Mouse (Mus musculus) liver, postnatal 0 days (tissue): ENCODE measurements around the gene Traf3ip2. TPM values are rescaled to one million over a fixed set of nuclear protein-coding genes. Genes with fewer than 3 reads are reported as not detected.

Experiments used
- ATAC-seq: fragments of 200-750 bp; cut with Nextera tagmentation; 2 replicates; pipeline ENCODE4 v1.8.0; 2017; ENCODE audit warnings: mild to moderate bottlenecking, moderate library complexity
- DNase-seq: peaks from one replicate; pipeline ENCODE4 v3.0.0-alpha.2; 2016
- H3K27ac ChIP-seq: fragments of 300-500 bp; sonication (generic); 2 replicates; pipeline ENCODE4 v1.5.1; 2014; ENCODE audit warnings: antibody characterized with exemption, moderate library complexity, mild to moderate bottlenecking, low read depth
- H3K27me3 ChIP-seq: fragments of 300-500 bp; sonication (generic); 2 replicates; pipeline ENCODE4 v1.6.1; 2014; ENCODE audit warnings: low read length, control low read depth, mixed read lengths; ENCODE audit not compliant: insufficient read depth
- H3K36me3 ChIP-seq: fragments of 300-500 bp; sonication (generic); replicated peaks from 2 replicates; pipeline ENCODE4 v1.6.1; 2014; ENCODE audit warnings: mild to moderate bottlenecking, control low read depth, low read length, moderate library complexity, mixed read lengths; ENCODE audit not compliant: insufficient read depth
- H3K4me1 ChIP-seq: fragments of 300-500 bp; sonication (generic); 2 replicates; pipeline ENCODE4 v1.6.1; 2014; ENCODE audit warnings: antibody characterized with exemption, mild to moderate bottlenecking, control low read depth; ENCODE audit not compliant: insufficient read depth
- H3K4me2 ChIP-seq: fragments of 300-500 bp; sonication (generic); 2 replicates; pipeline ENCODE4 v1.6.1; 2014; ENCODE audit warnings: low read depth, mild to moderate bottlenecking, low read length, moderate library complexity, mixed read lengths
- H3K4me3 ChIP-seq: fragments of 300-500 bp; sonication (generic); 2 replicates; pipeline ENCODE4 v1.5.1; 2014; ENCODE audit warnings: low read depth, low read length
- H3K9ac ChIP-seq: fragments of 300-500 bp; sonication (generic); replicated peaks from 2 replicates; pipeline ENCODE4 v1.6.1; 2014; ENCODE audit warnings: mild to moderate bottlenecking, moderate library complexity
- H3K9me3 ChIP-seq: fragments of 300-500 bp; sonication (generic); 2 replicates; pipeline ENCODE4 v1.6.1; 2016; ENCODE audit warnings: mild to moderate bottlenecking, control low read depth, low read length, mixed read lengths
- CTCF ChIP-seq: sonication (generic); IDR thresholded peaks from 2 replicates; pipeline ENCODE4 v1.5.1; 2016; ENCODE audit warnings: antibody characterized with exemption, low read depth
- EP300 ChIP-seq: IDR thresholded peaks from 2 replicates; pipeline ENCODE4 v1.6.1; 2016; ENCODE audit warnings: antibody characterized with exemption, low read depth, mild to moderate bottlenecking
- WGBS: fragments of 180-500 bp; shearing (Covaris S2); extraction: QIAGEN DNeasy Blood & Tissue Kit; methylation state at CpG from one replicate; pipeline ENCODE4 v1.1.7; 2014; ENCODE audit not compliant: insufficient replicate concordance; 5-methylcytosine and 5-hydroxymethylcytosine counted together
- polyA plus RNA-seq: library from polyadenylated mRNA; unstranded; fragments of >200 nt; fragmentation: Nextera tagmentation; extraction: Ambion mirVana; gene quantifications from 2 replicates; pipeline ENCODE4 v1.2.1, GENCODE M21; 2015

The Traf3ip2 gene
- polyA plus RNA-seq, 1 experiment from 2014 or later = 2.3 TPM

GRCm38 (mm10) chr10:39597116-39597791, 15.5 kb upstream of the Traf3ip2 start:
- DNase-seq (no peak), ATAC-seq (no peak)
- H3K4me1 ChIP-seq = no peaks in the 10 kb centered on the region
- H3K9me3 ChIP-seq = peaks cover 11% of the 10 kb centered on the region
- no peak overlapping the region for H3K27ac ChIP-seq
- no peak overlapping the region for H3K9ac ChIP-seq
- 62% methylated on average over 9 of the region's 9 CpGs for WGBS
- H3K4me2 ChIP-seq = no peak overlapping the region
- H3K27me3 ChIP-seq = no peaks in the 10 kb centered on the region
- H3K4me3 ChIP-seq = no peak overlapping the region
- TF ChIP-seq EP300 = no peak
- no peak for TF ChIP-seq CTCF
- H3K36me3 ChIP-seq = no peaks in the 10 kb centered on the region

GRCm38 (mm10) chr10:39597792-39598183, 14.9 kb upstream of the Traf3ip2 start:
- peaks cover 11% of the 10 kb centered on the region for H3K9me3 ChIP-seq
- no peaks in the 10 kb centered on the region for H3K27me3 ChIP-seq
- no peaks in the 10 kb centered on the region for H3K4me1 ChIP-seq
- 63% methylated on average over 3 of the region's 3 CpGs for WGBS
- ATAC-seq (no peak), DNase-seq (no peak)
- H3K4me3 ChIP-seq = no peak overlapping the region
- H3K9ac ChIP-seq = no peak overlapping the region
- H3K36me3 ChIP-seq = no peaks in the 10 kb centered on the region
- H3K4me2 ChIP-seq = no peak overlapping the region
- TF ChIP-seq EP300 = no peak
- TF ChIP-seq CTCF = no peak
- no peak overlapping the region for H3K27ac ChIP-seq

- 81% methylated on average over 4 of the region's 4 CpGs for WGBS
- no peak overlapping the region for H3K27ac ChIP-seq
- no peaks in the 10 kb centered on the region for H3K36me3 ChIP-seq
- no peak overlapping the region for H3K4me2 ChIP-seq
- H3K4me3 ChIP-seq = no peak overlapping the region
- TF ChIP-seq EP300 (no peak), CTCF (no peak)
- no peak overlapping the region for H3K9ac ChIP-seq
- DNase-seq = no peak
- ATAC-seq = no peak
- H3K9me3 ChIP-seq = no peaks in the 10 kb centered on the region; the same call in 1 of the 2 replicates
- H3K4me1 ChIP-seq = no peaks in the 10 kb centered on the region
- no peaks in the 10 kb centered on the region for H3K27me3 ChIP-seq
Observed at GRCm38 (mm10) chr10:39599601-39600000, 13.1 kb upstream of the Traf3ip2 start.

GRCm38 (mm10) chr10:39600115-39600514, 12.6 kb upstream of the Traf3ip2 start:
- no peak for TF ChIP-seq EP300
- no peak for TF ChIP-seq CTCF
- Histone ChIP-seq H3K4me1 (no peaks in the 10 kb centered on the region), H3K36me3 (no peaks in the 10 kb centered on the region), H3K27me3 (no peaks in the 10 kb centered on the region), H3K9ac (no peak overlapping the region), H3K27ac (no peak overlapping the region), H3K4me2 (no peak overlapping the region), H3K9me3 (no peaks in the 10 kb centered on the region; the same call in 1 of the 2 replicates), H3K4me3 (no peak overlapping the region)
- DNase-seq (no peak), ATAC-seq (no peak)
- 30% methylated on average over 1 of the region's 1 CpGs for WGBS

GRCm38 (mm10) chr10:39601068-39601467, 11.7 kb upstream of the Traf3ip2 start:
- TF ChIP-seq CTCF = no peak
- no peak for TF ChIP-seq EP300
- no peak overlapping the region for H3K9ac ChIP-seq
- ATAC-seq (no peak), DNase-seq (no peak)
- H3K27me3 ChIP-seq = no peaks in the 10 kb centered on the region
- H3K4me2 ChIP-seq = no peak overlapping the region
- H3K27ac ChIP-seq = no peak overlapping the region
- 34% methylated on average over 5 of the region's 5 CpGs for WGBS
- H3K9me3 ChIP-seq = no peaks in the 10 kb centered on the region; the same call in 1 of the 2 replicates
- H3K36me3 ChIP-seq = no peaks in the 10 kb centered on the region
- no peaks in the 10 kb centered on the region for H3K4me1 ChIP-seq
- H3K4me3 ChIP-seq = no peak overlapping the region

- 93% methylated on average over 1 of the region's 1 CpGs for WGBS
- Histone ChIP-seq H3K9me3 (no peaks in the 10 kb centered on the region; the same call in 1 of the 2 replicates), H3K4me3 (no peak overlapping the region), H3K27ac (no peak overlapping the region), H3K4me1 (no peaks in the 10 kb centered on the region), H3K4me2 (no peak overlapping the region), H3K9ac (no peak overlapping the region), H3K27me3 (no peaks in the 10 kb centered on the region), H3K36me3 (no peaks in the 10 kb centered on the region)
- DNase-seq (no peak), ATAC-seq (no peak)
- TF ChIP-seq EP300 = no peak
- no peak for TF ChIP-seq CTCF
Observed at GRCm38 (mm10) chr10:39606434-39606833, 6.3 kb upstream of the Traf3ip2 start.

GRCm38 (mm10) chr10:39611234-39611633, 1.5 kb upstream of the Traf3ip2 start:
- DNase-seq = no peak
- TF ChIP-seq EP300 (no peak), CTCF (no peak)
- ATAC-seq = no peak
- no peaks in the 10 kb centered on the region for H3K36me3 ChIP-seq
- peaks cover 5% of the 10 kb centered on the region; the same call in 1 of the 2 replicates for H3K4me1 ChIP-seq
- H3K9ac ChIP-seq = no peak overlapping the region
- no peaks in the 10 kb centered on the region for H3K27me3 ChIP-seq
- no peak overlapping the region for H3K27ac ChIP-seq
- no peaks in the 10 kb centered on the region for H3K9me3 ChIP-seq
- 73% methylated on average over 3 of the region's 3 CpGs for WGBS
- no peak overlapping the region for H3K4me3 ChIP-seq
- no peak overlapping the region for H3K4me2 ChIP-seq
